Mouse (Mus musculus): ENCODE results near the gene Slc1a1.

DNA sequence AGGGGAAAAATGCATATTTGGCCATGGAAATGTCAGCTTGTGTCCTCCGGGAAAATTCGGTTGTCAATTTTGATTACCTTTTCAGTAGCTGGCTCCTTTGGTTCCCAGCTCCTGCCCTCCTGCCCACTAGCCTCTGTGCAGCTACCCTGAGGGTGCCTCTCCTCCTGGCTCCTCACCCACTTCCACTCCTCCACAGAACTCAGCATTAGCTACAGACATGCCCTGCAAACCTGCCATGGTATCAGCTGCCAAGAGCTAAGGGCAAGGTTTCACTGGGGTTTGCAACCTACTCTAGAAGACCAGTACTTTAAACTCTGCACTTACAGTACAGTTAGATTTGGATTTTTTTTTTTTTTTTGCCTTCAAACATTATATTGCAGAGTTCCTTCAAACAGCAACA, 44.6 kb downstream of the Slc1a1 start:
- TF ChIP-seq CTCF (IDR thresholded peaks at IDR 0.05; ENCODE audit: low read depth) (no peak), EP300 (IDR thresholded peaks at IDR 0.05; ENCODE audit: low read depth) (no peak)

Measured in heart, postnatal 0 days (tissue).